Mouse (Mus musculus) hindbrain, embryonic 11.5 days (tissue): Measurements from ENCODE around the gene Cd99l2. TPM values are rescaled to one million over a fixed set of nuclear protein-coding genes. Genes with fewer than 3 reads are reported as not detected.
A peak's percentile ranks its signal among the peaks of the same experiment; 100 is the strongest.
"Not testable (repeated sequence)": the region's sequence is repeated elsewhere in the genome, so short reads cannot be mapped to it uniquely, and the experiment has no call there.

ENCODE experiments used
- ATAC-seq: fragments of 200-750 bp; cut with Nextera tagmentation; 2 replicates; pipeline ENCODE4 v1.8.0; 2017; ENCODE audit warnings: mild to moderate bottlenecking, moderate TSS enrichment, moderate library complexity; ENCODE audit not compliant: low FRiP score
- DNase-seq: peaks from one replicate; pipeline ENCODE4 v3.0.0-alpha.2; 2015; ENCODE audit warnings: low spot score
- H3K27ac ChIP-seq: fragments of 300-500 bp; sonication (generic); 2 replicates; pipeline ENCODE4 v1.5.1; 2014; ENCODE audit warnings: mild to moderate bottlenecking, low read depth, low read length
- H3K27me3 ChIP-seq: fragments of 300-500 bp; sonication (generic); 2 replicates; pipeline ENCODE4 v1.6.1; 2014; ENCODE audit warnings: mild to moderate bottlenecking, low read length, moderate library complexity, mixed read lengths; ENCODE audit not compliant: control insufficient read depth, insufficient read depth
- H3K36me3 ChIP-seq: fragments of 300-500 bp; sonication (generic); 2 replicates; pipeline ENCODE4 v1.6.1; 2014; ENCODE audit warnings: mild to moderate bottlenecking, low read length, moderate library complexity, mixed read lengths; ENCODE audit not compliant: control insufficient read depth, insufficient read depth
- H3K4me1 ChIP-seq: fragments of 300-500 bp; sonication (generic); replicated peaks from 2 replicates; pipeline ENCODE4 v1.6.1; 2014; ENCODE audit warnings: low read length, mixed read lengths; ENCODE audit not compliant: control insufficient read depth, insufficient read depth
- H3K4me2 ChIP-seq: fragments of 300-500 bp; sonication (generic); replicated peaks from 2 replicates; pipeline ENCODE4 v1.6.1; 2014; ENCODE audit warnings: mild to moderate bottlenecking, low read depth, low read length
- H3K4me3 ChIP-seq: fragments of 300-500 bp; sonication (generic); 2 replicates; pipeline ENCODE4 v1.5.1; 2014; ENCODE audit warnings: low read depth, low read length
- H3K9ac ChIP-seq: fragments of 300-500 bp; sonication (generic); 2 replicates; pipeline ENCODE4 v1.6.1; 2014; ENCODE audit warnings: low read depth, low read length
- H3K9me3 ChIP-seq: fragments of 300-500 bp; sonication (generic); 2 replicates; pipeline ENCODE4 v1.6.1; 2016; ENCODE audit warnings: low read length; ENCODE audit not compliant: control insufficient read depth
- WGBS: fragments of 180-500 bp; shearing (Covaris S2); extraction: QIAGEN DNeasy Blood & Tissue Kit; methylation state at CpG from one replicate; pipeline ENCODE4 v1.1.7; 2014; 5-methylcytosine and 5-hydroxymethylcytosine counted together
- polyA plus RNA-seq: library from polyadenylated mRNA; unstranded; fragments of >200 nt; fragmentation: Nextera tagmentation; extraction: Ambion mirVana; gene quantifications from 2 replicates; pipeline ENCODE4 v1.2.1, GENCODE M21; 2014

The Cd99l2 gene
- polyA plus RNA-seq, 1 experiment from 2014 or later = 23.0 TPM

GRCm38 (mm10) chrX:71525593-71526299, 33.1 kb upstream of the Cd99l2 start:
- no peaks in the 10 kb centered on the region for H3K9me3 ChIP-seq
- no peaks in the 10 kb centered on the region for H3K4me1 ChIP-seq
- WGBS = 75% methylated on average over 3 of the region's 3 CpGs
- no peak overlapping the region for H3K4me2 ChIP-seq
- no peak for ATAC-seq
- no peak overlapping the region for H3K9ac ChIP-seq
- H3K4me3 ChIP-seq = no peak overlapping the region
- DNase-seq = no peak
- no peaks in the 10 kb centered on the region for H3K36me3 ChIP-seq
- H3K27ac ChIP-seq = no peak overlapping the region
- H3K27me3 ChIP-seq = no peaks in the 10 kb centered on the region

- no peak for DNase-seq
- H3K27me3 ChIP-seq = no peaks in the 10 kb centered on the region
- H3K9ac ChIP-seq = no peak overlapping the region
- no peaks in the 10 kb centered on the region for H3K9me3 ChIP-seq
- no peaks in the 10 kb centered on the region for H3K36me3 ChIP-seq
- H3K4me3 ChIP-seq = no peak overlapping the region
- no peak for ATAC-seq
- H3K27ac ChIP-seq = no peak overlapping the region
- WGBS = 64% methylated on average over 2 of the region's 2 CpGs
- no peak overlapping the region for H3K4me2 ChIP-seq
- H3K4me1 ChIP-seq = no peaks in the 10 kb centered on the region
These were observed 31.7 kb upstream of the Cd99l2 start for GRCm38 (mm10) chrX:71524310-71524709.

- no peak overlapping the region for H3K27ac ChIP-seq
- H3K27me3 ChIP-seq = no peaks in the 10 kb centered on the region
- H3K4me1 ChIP-seq = no peaks in the 10 kb centered on the region
- H3K4me2 ChIP-seq = no peak overlapping the region
- WGBS = 87% methylated on average over 3 of the region's 3 CpGs
- no peak overlapping the region for H3K9ac ChIP-seq
- H3K36me3 ChIP-seq = no peaks in the 10 kb centered on the region
- H3K4me3 ChIP-seq = no peak overlapping the region
- no peaks in the 10 kb centered on the region for H3K9me3 ChIP-seq
- DNase-seq (no peak), ATAC-seq (no peak)
These were observed 30.2 kb upstream of the Cd99l2 start for GRCm38 (mm10) chrX:71522889-71523288.

- no peaks in the 10 kb centered on the region for H3K36me3 ChIP-seq
- H3K4me2 ChIP-seq = no peak overlapping the region
- no peaks in the 10 kb centered on the region for H3K27me3 ChIP-seq
- H3K27ac ChIP-seq = no peak overlapping the region
- no peak for DNase-seq
- WGBS = 84% methylated on average over 4 of the region's 4 CpGs
- no peak overlapping the region for H3K4me3 ChIP-seq
- H3K9me3 ChIP-seq = no peaks in the 10 kb centered on the region
- no peak overlapping the region for H3K9ac ChIP-seq
- H3K4me1 ChIP-seq = no peaks in the 10 kb centered on the region
- ATAC-seq = no peak
These were observed 26.6 kb upstream of the Cd99l2 start for GRCm38 (mm10) chrX:71519252-71519651.

- H3K4me2 ChIP-seq, H3K9me3 ChIP-seq, H3K36me3 ChIP-seq, H3K9ac ChIP-seq, ATAC-seq, H3K4me3 ChIP-seq, DNase-seq, H3K4me1 ChIP-seq, H3K27ac ChIP-seq, H3K27me3 ChIP-seq: not testable (repeated sequence)
- 93% methylated on average over 4 of the region's 4 CpGs for WGBS
These were observed 13.9 kb upstream of the Cd99l2 start for GRCm38 (mm10) chrX:71506591-71506990.

GRCm38 (mm10) chrX:71493279-71493656, 619 bp upstream of the Cd99l2 start:
- H3K36me3 ChIP-seq = no peaks in the 10 kb centered on the region
- H3K4me2 ChIP-seq = peak overlapping the region; percentile 68
- H3K27me3 ChIP-seq = no peaks in the 10 kb centered on the region
- WGBS = 25% methylated on average over 9 of the region's 9 CpGs
- peak overlapping the region; percentile 37 for H3K9ac ChIP-seq
- ATAC-seq = peak; percentile 52
- H3K9me3 ChIP-seq = no peaks in the 10 kb centered on the region
- peak; percentile 51 for DNase-seq
- no peaks in the 10 kb centered on the region for H3K4me1 ChIP-seq
- peak overlapping the region; percentile 62 for H3K27ac ChIP-seq
- peak overlapping the region; percentile 48 for H3K4me3 ChIP-seq

- peak overlapping the region; percentile 72 for H3K27ac ChIP-seq
- no peaks in the 10 kb centered on the region for H3K4me1 ChIP-seq
- no peaks in the 10 kb centered on the region for H3K27me3 ChIP-seq
- H3K36me3 ChIP-seq = no peaks in the 10 kb centered on the region
- peak overlapping the region; percentile 38 for H3K4me2 ChIP-seq
- peak overlapping the region; percentile 48 for H3K4me3 ChIP-seq
- H3K9ac ChIP-seq = peak overlapping the region; percentile 62
- WGBS = 34% methylated on average over 16 of the region's 17 CpGs
- H3K9me3 ChIP-seq = no peaks in the 10 kb centered on the region
- DNase-seq (no peak), ATAC-seq (peak; percentile 89)
These were observed 567 bp downstream of the Cd99l2 start for GRCm38 (mm10) chrX:71491931-71492633.

- ATAC-seq = no peak
- H3K36me3 ChIP-seq = no peaks in the 10 kb centered on the region
- no peak overlapping the region for H3K27ac ChIP-seq
- H3K4me1 ChIP-seq = no peaks in the 10 kb centered on the region
- H3K27me3 ChIP-seq = no peaks in the 10 kb centered on the region
- H3K9ac ChIP-seq = no peak overlapping the region
- H3K9me3 ChIP-seq = no peaks in the 10 kb centered on the region
- H3K4me2 ChIP-seq = no peak overlapping the region
- H3K4me3 ChIP-seq = no peak overlapping the region
- 90% methylated on average over 1 of the region's 1 CpGs for WGBS
- no peak for DNase-seq
These were observed 3.3 kb downstream of the Cd99l2 start for GRCm38 (mm10) chrX:71489353-71489752.

GRCm38 (mm10) chrX:71482244-71482643, 10.4 kb downstream of the Cd99l2 start:
- DNase-seq (no peak), ATAC-seq (no peak)
- no peaks in the 10 kb centered on the region for H3K9me3 ChIP-seq
- no peak overlapping the region for H3K4me3 ChIP-seq
- no peak overlapping the region for H3K9ac ChIP-seq
- no peaks in the 10 kb centered on the region for H3K4me1 ChIP-seq
- 86% methylated on average over 2 of the region's 2 CpGs for WGBS
- H3K27me3 ChIP-seq = no peaks in the 10 kb centered on the region
- no peak overlapping the region for H3K27ac ChIP-seq
- no peak overlapping the region for H3K4me2 ChIP-seq
- H3K36me3 ChIP-seq = no peaks in the 10 kb centered on the region
